Comparison of ENCODE assay signal across 16 mouse cellular contexts in genomic region chr15:7239904-7240303, GRCm38 (mm10).
"Had no signal": no experiment of that assay in that cellular context is flagged by ENCODE, and none has a peak within 500 bp of the region (broad histone marks: within the 10 kb centered on the region; RNA-seq: fewer than 3 reads in every experiment).

No protein-coding gene starts in this region.

- H3K4me3 ChIP-seq: neural tube, embryonic 13.5 days; neural tube, embryonic 15.5 days; stomach, embryonic 15.5 days had no signal

- H3K9me3 ChIP-seq: neural tube, embryonic 13.5 days; neural tube, embryonic 15.5 days; stomach, embryonic 15.5 days had no signal

- H3K27ac ChIP-seq: neural tube, embryonic 13.5 days; neural tube, embryonic 15.5 days; stomach, embryonic 15.5 days; stomach, postnatal 0 days had no signal

- H3K4me1 ChIP-seq: neural tube, embryonic 13.5 days; neural tube, embryonic 15.5 days; stomach, embryonic 15.5 days had no signal

- H3K4me2 ChIP-seq: neural tube, embryonic 13.5 days; neural tube, embryonic 15.5 days; stomach, embryonic 15.5 days had no signal

- DNase-seq: retina, postnatal 1 day; right cerebral cortex, adult 18-20 months; right cerebral cortex, postnatal 14 days; right cerebral cortex, postnatal 25 days; right cerebral cortex, postnatal 4 days; spleen, adult 18-20 months; thymus, adult 18-20 months; thymus, adult 2 months; thymus, postnatal 14 days; thymus, postnatal 25 days; thymus, postnatal 36 days; thymus, postnatal 4 days had no signal

- H3K27me3 ChIP-seq: neural tube, embryonic 13.5 days; neural tube, embryonic 15.5 days; stomach, embryonic 15.5 days had no signal

- H3K36me3 ChIP-seq: neural tube, embryonic 13.5 days; neural tube, embryonic 15.5 days; stomach, embryonic 15.5 days had no signal

- H3K9ac ChIP-seq: neural tube, embryonic 13.5 days; neural tube, embryonic 15.5 days; stomach, embryonic 15.5 days had no signal
